Mouse (Mus musculus): ENCODE results near the gene Polr2l.

Polr2l gene

GRCm38 (mm10) chr7:141485186-141485585, 10.3 kb upstream of the Polr2l start:
- DNase-seq (ENCODE audit: inconsistent age in 2 of 2, low spot score in 1 of 2), result no peak

- DNase-seq (ENCODE audit: inconsistent age in 2 of 2, low spot score in 1 of 2), result no peak
Observed at GRCm38 (mm10) chr7:141484186-141485120, 9.5 kb upstream of the Polr2l start.

GRCm38 (mm10) chr7:141483114-141483653, 8.3 kb upstream of the Polr2l start:
- no peak for DNase-seq (ENCODE audit: inconsistent age in 2 of 2, low spot score in 1 of 2)

- no peak for DNase-seq (ENCODE audit: inconsistent age in 2 of 2, low spot score in 1 of 2)
Observed at GRCm38 (mm10) chr7:141482531-141483024, 7.6 kb upstream of the Polr2l start.

GRCm38 (mm10) chr7:141481498-141482401, 6.8 kb upstream of the Polr2l start:
- peak; percentile 60 to 85 for DNase-seq (ENCODE audit: inconsistent age in 2 of 2, low spot score in 1 of 2)

GRCm38 (mm10) chr7:141480842-141481497, 6.0 kb upstream of the Polr2l start:
- peak; percentile 73 to 91 for DNase-seq (ENCODE audit: inconsistent age in 2 of 2, low spot score in 1 of 2)

GRCm38 (mm10) chr7:141478270-141478748, 3.4 kb upstream of the Polr2l start:
- DNase-seq (ENCODE audit: inconsistent age in 2 of 2, low spot score in 1 of 2), result peak; percentile 78 to 82

GRCm38 (mm10) chr7:141477578-141478269, 2.8 kb upstream of the Polr2l start:
- no peak for DNase-seq (ENCODE audit: inconsistent age in 2 of 2, low spot score in 1 of 2)

- peak; percentile 62 to 85 for DNase-seq (ENCODE audit: inconsistent age in 2 of 2, low spot score in 1 of 2)
Observed at GRCm38 (mm10) chr7:141476981-141477370, 2.0 kb upstream of the Polr2l start.

- DNase-seq (ENCODE audit: inconsistent age in 2 of 2, low spot score in 1 of 2), result peak; percentile 96 to 98
Observed at GRCm38 (mm10) chr7:141476226-141476980, 1.5 kb upstream of the Polr2l start.

GRCm38 (mm10) chr7:141475805-141476158, 850 bp upstream of the Polr2l start:
- DNase-seq (ENCODE audit: inconsistent age in 2 of 2, low spot score in 1 of 2), result no peak

GRCm38 (mm10) chr7:141474160-141474559, 772 bp downstream of the Polr2l start:
- no peak for DNase-seq (ENCODE audit: inconsistent age in 2 of 2, low spot score in 1 of 2)

- DNase-seq (ENCODE audit: inconsistent age in 2 of 2, low spot score in 1 of 2), result peak in 1 of 2 experiments; percentile 64
Observed at GRCm38 (mm10) chr7:141472763-141473162, 2.2 kb downstream of the Polr2l start.

- DNase-seq (ENCODE audit: inconsistent age in 2 of 2, low spot score in 1 of 2), result peak; percentile 79 to 80
Observed at GRCm38 (mm10) chr7:141472226-141472625, 2.7 kb downstream of the Polr2l start.

GRCm38 (mm10) chr7:141471236-141471635, 3.7 kb downstream of the Polr2l start:
- peak in 1 of 2 experiments; percentile 51 for DNase-seq (ENCODE audit: inconsistent age in 2 of 2, low spot score in 1 of 2)

GRCm38 (mm10) chr7:141470637-141470944, 4.3 kb downstream of the Polr2l start:
- DNase-seq (ENCODE audit: inconsistent age in 2 of 2, low spot score in 1 of 2), result no peak

- DNase-seq (ENCODE audit: inconsistent age in 2 of 2, low spot score in 1 of 2), result peak; percentile 37 to 62
Observed at GRCm38 (mm10) chr7:141469901-141470636, 4.9 kb downstream of the Polr2l start.

- no peak for DNase-seq (ENCODE audit: inconsistent age in 2 of 2, low spot score in 1 of 2)
Observed at GRCm38 (mm10) chr7:141469352-141469751, 5.6 kb downstream of the Polr2l start.
